Mouse (Mus musculus): Measurements from ENCODE around the gene Cenpb.

The Cenpb gene

DNA sequence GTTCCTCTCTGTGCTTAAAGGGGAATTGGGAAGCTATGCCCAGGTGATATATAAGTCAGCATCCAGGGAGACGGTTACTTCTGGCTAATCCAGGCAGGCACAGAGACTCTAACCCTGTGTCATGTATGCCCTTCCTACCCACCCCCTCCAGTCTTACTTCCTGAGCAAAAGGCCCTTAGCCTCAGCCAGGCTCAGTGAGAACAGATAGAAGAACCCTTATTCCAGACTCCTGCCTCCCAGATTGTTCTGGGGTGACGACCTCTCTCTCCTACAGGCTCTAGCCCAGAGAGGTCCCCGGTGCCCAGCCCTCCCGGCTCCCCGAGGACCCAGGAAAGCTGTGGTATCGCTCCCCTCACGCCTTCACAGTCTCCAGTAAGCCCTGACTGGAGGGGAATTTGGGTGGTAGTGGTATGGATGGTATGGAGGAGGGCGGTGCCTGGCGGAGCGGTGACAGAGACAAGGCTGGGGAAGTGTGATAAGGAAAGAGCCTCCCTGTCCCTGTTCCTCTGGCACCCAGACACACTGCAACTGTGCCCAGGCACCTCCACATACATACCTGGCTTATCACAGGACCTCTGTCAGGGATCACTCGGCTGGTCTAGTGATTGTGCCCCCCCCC is 44.2 kb downstream of the Cenpb start:
- no peak for DNase-seq

DNA sequence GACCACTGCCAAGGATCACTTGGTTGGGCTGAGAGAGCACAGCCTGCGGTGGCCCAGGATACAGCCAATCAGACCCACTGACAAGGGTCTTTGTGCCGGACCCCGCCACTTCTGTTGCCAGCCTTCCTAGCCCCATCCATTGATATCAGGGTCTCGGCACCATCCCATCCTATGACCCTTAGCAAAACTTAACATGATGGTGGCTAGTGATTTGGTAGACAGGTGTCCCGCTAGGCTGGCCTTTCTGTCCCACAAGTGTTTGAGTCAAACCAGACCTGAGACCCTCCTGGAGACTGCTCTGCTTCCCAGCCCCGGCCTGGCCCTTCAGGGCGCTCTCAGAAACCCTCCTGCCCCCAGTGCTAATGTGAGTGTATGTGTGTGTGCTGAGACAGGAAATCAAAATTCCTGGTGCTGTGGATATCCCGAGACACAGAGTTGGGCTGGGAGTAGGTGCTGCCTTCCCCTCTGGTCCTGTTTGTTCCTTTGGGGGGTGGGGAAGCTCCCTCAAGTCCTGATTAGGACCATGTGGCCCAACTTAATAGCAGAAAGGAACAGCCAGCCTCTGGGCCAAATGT is 45.0 kb downstream of the Cenpb start:
- DNase-seq: no peak

GRCm38 (mm10) chr2:131134381-131134780 is 45.5 kb downstream of the Cenpb start:
- DNase-seq: peak; percentile 66

- no peak for DNase-seq
Measured at GRCm38 (mm10) chr2:131132930-131133547, 46.8 kb downstream of the Cenpb start, which contains the start of gene Gm11037. Gm11037 (plus strand) TSS chr2:131133497.

GRCm38 (mm10) chr2:131132111-131132888 is 47.6 kb downstream of the Cenpb start:
- DNase-seq: no peak

GRCm38 (mm10) chr2:131130849-131131248 is 49.0 kb downstream of the Cenpb start:
- no peak for DNase-seq

GRCm38 (mm10) chr2:131129836-131130235 is 50.0 kb downstream of the Cenpb start:
- DNase-seq: no peak

GRCm38 (mm10) chr2:131128636-131129157 is 51.2 kb downstream of the Cenpb start:
- no peak for DNase-seq

DNA sequence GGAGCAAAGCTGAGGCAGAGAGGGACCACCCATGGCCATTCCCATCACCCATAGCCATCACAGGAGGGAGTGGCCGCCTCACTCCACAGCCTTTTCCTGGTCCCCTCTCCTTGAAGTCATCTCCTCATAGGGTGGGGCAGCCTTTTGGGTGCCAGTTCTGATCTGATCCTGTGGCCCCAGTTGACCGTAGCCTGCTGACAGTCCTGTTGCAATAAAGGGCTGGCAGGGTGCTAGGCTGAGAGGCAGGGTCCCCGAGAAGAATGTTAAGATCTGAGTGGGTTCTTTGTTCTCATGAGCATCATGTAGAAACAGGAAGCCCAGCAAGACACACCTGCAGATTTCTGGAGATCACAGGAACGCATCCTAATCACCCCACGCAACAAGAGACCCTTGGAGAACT is 51.7 kb downstream of the Cenpb start:
- no peak for DNase-seq

DNA sequence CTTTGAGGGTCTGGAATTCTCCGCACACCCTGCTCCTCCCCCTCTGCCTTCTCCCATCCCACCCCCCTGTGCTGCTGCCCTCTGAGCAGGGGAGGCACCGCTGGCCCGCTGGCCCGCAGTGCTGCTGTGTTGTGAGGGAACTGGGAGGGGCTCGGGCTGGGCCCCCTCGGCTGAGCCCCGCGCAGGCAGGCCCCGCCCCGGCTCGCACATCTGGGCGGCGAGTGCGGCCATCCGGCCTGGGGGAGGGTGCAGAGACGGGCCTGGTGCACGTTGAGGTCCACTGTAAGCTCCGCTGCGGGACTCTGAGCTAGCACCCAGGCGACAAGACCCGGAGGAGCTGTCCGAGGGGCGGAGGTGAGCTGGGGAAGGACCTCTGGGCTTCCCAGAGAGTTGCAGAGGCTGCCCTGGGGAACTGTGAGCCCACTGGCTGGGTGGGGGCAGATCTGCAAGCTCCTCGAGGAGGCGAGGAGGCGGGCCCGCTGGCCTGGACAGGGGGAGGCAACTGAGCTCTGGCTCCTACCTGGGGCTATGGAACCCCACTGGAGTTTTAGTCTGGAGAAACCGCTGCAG is 52.6 kb downstream of the Cenpb start, which contains the start of gene Hspa12b:
TSS of gene Hspa12b (plus strand) at position 120 of the 570 bp plus-strand sequence.
- DNase-seq: peak; percentile 31

DNA sequence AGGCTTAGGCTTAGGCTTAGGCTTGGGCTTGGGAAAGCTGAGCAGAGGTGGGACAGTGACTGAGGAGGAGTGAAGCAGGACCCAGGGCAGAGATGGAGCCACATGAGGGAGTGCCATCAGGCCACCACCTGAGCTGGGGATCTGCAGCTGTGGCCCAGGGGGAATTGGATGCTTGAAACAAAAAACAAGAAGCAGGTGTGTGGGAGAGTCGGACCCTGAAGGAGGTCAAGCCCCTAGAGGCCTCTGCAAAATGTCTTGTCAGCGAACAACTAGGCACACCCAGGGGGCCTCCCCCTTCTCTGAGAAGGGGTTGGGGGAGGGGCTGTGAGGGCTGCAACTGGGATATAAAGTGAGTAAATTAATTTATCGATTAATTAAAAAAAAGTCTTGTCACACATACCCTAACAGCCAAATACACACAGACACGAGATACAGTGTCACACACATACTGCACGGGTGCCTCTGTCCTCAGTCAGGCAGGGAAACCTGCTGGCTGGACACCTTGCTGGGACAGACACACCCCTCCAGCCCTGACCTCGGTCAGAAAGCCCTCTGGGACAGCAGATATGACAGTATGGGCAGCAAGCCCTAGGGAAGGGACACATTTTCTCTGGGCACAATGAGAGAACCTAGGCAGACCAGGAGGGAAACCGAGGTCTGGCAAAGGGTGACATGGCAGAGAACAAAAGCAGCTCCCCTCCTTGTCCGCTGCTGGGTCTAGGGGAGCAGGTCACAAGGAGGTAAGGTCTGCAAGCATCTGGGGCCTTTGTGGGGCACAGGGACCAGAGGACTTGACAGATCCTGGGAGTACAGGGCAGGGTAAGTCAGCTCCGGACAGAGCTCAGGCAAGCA is 53.7 kb downstream of the Cenpb start:
- DNase-seq: no peak
